Mouse (Mus musculus): Measurements from ENCODE around the gene Fam229b.

Fam229b gene

GRCm38 (mm10) chr10:39133462-39134310 is at the start of gene Fam229b, which contains the start of gene Tube1:
Gene Fam229b (minus strand): TSS chr10:39133914.
Gene Tube1 (plus strand): TSS chr10:39133976.
- DNase-seq (ENCODE audit: low spot score): peak; percentile 85

GRCm38 (mm10) chr10:39176981-39177380 is 43.3 kb upstream of the Fam229b start:
- no peak for DNase-seq (ENCODE audit: low spot score)

GRCm38 (mm10) chr10:39173077-39173476 is 39.4 kb upstream of the Fam229b start:
- DNase-seq (ENCODE audit: low spot score): no peak

- no peak for DNase-seq (ENCODE audit: low spot score)
Observed at GRCm38 (mm10) chr10:39172540-39172931, 38.8 kb upstream of the Fam229b start.

GRCm38 (mm10) chr10:39171603-39172539 is 38.2 kb upstream of the Fam229b start:
- DNase-seq (ENCODE audit: low spot score): peak; percentile 97

- DNase-seq (ENCODE audit: low spot score): peak; percentile 90
Observed at GRCm38 (mm10) chr10:39171134-39171533, 37.4 kb upstream of the Fam229b start.

GRCm38 (mm10) chr10:39170706-39171105 is 37.0 kb upstream of the Fam229b start:
- DNase-seq (ENCODE audit: low spot score): no peak

- DNase-seq (ENCODE audit: low spot score): peak; percentile 56
Observed at GRCm38 (mm10) chr10:39170181-39170580, 36.5 kb upstream of the Fam229b start.

GRCm38 (mm10) chr10:39169642-39170041 is 35.9 kb upstream of the Fam229b start:
- no peak for DNase-seq (ENCODE audit: low spot score)

GRCm38 (mm10) chr10:39167611-39168010 is 33.9 kb upstream of the Fam229b start:
- DNase-seq (ENCODE audit: low spot score): no peak

- DNase-seq (ENCODE audit: low spot score): no peak
Observed at GRCm38 (mm10) chr10:39165632-39166115, 32.0 kb upstream of the Fam229b start.

GRCm38 (mm10) chr10:39163694-39164093 is 30.0 kb upstream of the Fam229b start, which contains the start of gene Ccn6:
Gene Ccn6 (minus strand): TSS chr10:39163794.
- DNase-seq (ENCODE audit: low spot score): no peak

- no peak for DNase-seq (ENCODE audit: low spot score)
Observed at GRCm38 (mm10) chr10:39162666-39163484, 29.2 kb upstream of the Fam229b start.

GRCm38 (mm10) chr10:39161406-39161805 is 27.7 kb upstream of the Fam229b start:
- no peak for DNase-seq (ENCODE audit: low spot score)

- no peak for DNase-seq (ENCODE audit: low spot score)
Observed at GRCm38 (mm10) chr10:39158306-39158705, 24.6 kb upstream of the Fam229b start.

GRCm38 (mm10) chr10:39157321-39157720 is 23.6 kb upstream of the Fam229b start:
- no peak for DNase-seq (ENCODE audit: low spot score)

GRCm38 (mm10) chr10:39156719-39157118 is 23.0 kb upstream of the Fam229b start:
- no peak for DNase-seq (ENCODE audit: low spot score)

- no peak for DNase-seq (ENCODE audit: low spot score)
Observed at GRCm38 (mm10) chr10:39142216-39142615, 8.5 kb upstream of the Fam229b start.

GRCm38 (mm10) chr10:39141401-39141800 is 7.7 kb upstream of the Fam229b start:
- no peak for DNase-seq (ENCODE audit: low spot score)

GRCm38 (mm10) chr10:39140843-39141242 is 7.1 kb upstream of the Fam229b start:
- no peak for DNase-seq (ENCODE audit: low spot score)

- no peak for DNase-seq (ENCODE audit: low spot score)
Observed at GRCm38 (mm10) chr10:39138761-39139160, 5.0 kb upstream of the Fam229b start.

- DNase-seq (ENCODE audit: low spot score): no peak
Observed at GRCm38 (mm10) chr10:39137766-39138165, 4.1 kb upstream of the Fam229b start.
